Mouse (Mus musculus) embryo, embryonic 11.5 days (tissue): ENCODE results near the gene Casp8.
"Not testable (repeated sequence)": the region's sequence is repeated elsewhere in the genome, so short reads cannot be mapped to it uniquely, and the experiment has no call there.

Experiments
- DNase-seq: peaks from one replicate; pipeline ENCODE4 v3.0.0-alpha.2; 2012; ENCODE audit warnings: low read depth, low spot score

Casp8 gene

GRCm38 (mm10) chr1:58795291-58796058 lies at the start of gene Casp8:
Gene Casp8 (plus strand): TSS chr1:58795374.
- DNase-seq = peak; percentile 30

GRCm38 (mm10) chr1:58746880-58747279 lies 48.3 kb upstream of the Casp8 start:
- DNase-seq = no peak

GRCm38 (mm10) chr1:58759451-58759850 lies 35.7 kb upstream of the Casp8 start:
- DNase-seq = no peak

DNA sequence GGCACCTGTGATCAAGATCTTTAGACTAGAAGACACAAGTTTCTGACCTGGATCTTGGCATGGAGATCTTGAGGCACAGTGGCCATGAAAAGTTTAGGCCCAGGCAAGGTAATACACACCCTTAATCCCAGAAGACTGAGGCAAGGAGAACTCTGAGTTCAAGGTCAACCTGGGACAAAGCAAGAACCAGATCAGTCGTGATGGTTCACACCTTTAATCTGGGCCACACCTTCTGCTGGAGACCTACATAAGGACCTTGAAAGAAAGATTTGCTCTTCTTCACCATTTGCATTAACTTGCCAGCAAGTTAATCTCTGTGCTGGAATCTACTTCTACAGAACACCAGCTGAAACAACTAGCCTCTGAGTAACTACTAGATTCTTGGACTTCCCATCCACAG lies 34.6 kb upstream of the Casp8 start:
- DNase-seq = no peak

- not testable (repeated sequence) for DNase-seq
Observed at GRCm38 (mm10) chr1:58761391-58762275, 33.5 kb upstream of the Casp8 start.

GRCm38 (mm10) chr1:58762576-58762975 lies 32.6 kb upstream of the Casp8 start:
- no peak for DNase-seq

DNA sequence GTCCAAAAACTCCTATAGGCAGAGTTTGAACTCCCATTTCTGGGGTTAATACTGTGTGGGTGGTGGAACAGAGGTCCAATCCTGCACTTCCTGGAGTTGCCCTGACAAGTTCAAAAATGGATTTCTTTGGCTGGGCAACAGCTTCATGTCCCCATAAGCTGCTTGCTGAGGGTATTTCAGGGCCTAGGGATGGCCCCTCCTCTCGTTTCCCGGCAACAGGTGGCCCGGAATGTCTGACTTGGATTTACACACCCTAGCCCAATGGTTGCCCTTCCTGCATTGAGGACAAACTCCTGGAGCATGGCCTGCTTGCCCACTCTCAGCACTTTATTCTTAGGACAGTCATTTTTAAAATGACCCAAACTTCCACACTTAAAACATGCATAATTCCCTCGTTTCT lies 28.7 kb upstream of the Casp8 start:
- not testable (repeated sequence) for DNase-seq

- no peak for DNase-seq
Observed at GRCm38 (mm10) chr1:58769136-58769535, 26.0 kb upstream of the Casp8 start.

DNA sequence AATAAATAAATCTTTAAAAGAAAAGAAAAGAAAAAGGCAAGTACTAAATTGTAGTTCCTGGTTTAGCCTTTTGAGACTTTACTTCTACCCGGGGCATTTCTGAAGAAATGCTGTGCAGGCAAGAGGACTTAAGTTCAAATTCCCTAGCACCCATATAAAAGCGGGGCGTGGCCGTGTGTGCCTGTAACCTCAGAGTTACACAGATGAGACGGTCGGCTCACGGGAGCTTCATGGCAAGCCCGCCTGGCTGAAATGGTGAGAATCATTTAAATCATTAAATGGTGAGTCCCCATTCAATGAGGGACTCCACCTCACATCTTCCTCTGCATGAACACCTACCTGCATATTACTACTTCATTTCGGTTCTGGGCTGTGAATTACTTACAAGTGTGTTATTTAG lies 25.5 kb upstream of the Casp8 start:
- DNase-seq = no peak

GRCm38 (mm10) chr1:58770111-58770720 lies 25.0 kb upstream of the Casp8 start:
- DNase-seq = peak; percentile 48

GRCm38 (mm10) chr1:58772084-58772483 lies 23.1 kb upstream of the Casp8 start:
- no peak for DNase-seq

DNA sequence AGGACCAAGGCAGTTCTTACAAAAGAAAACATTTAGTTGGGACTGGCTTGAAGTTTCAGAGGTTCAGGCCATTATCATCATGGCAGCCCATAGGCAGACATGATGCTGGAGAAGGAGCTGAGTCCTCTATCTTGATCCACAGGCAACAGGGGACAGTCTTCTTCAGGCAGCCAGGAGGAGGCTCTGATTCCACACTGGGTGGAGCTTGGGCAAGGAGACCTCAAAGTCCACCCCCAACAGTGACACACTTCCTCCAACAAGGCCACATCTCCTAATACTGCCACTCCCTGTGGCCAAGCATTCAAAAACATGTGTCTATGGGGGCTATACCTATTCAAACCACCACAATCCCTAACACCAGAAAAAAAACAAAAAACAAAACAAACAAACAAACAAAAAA lies 21.9 kb upstream of the Casp8 start:
- DNase-seq = no peak

DNA sequence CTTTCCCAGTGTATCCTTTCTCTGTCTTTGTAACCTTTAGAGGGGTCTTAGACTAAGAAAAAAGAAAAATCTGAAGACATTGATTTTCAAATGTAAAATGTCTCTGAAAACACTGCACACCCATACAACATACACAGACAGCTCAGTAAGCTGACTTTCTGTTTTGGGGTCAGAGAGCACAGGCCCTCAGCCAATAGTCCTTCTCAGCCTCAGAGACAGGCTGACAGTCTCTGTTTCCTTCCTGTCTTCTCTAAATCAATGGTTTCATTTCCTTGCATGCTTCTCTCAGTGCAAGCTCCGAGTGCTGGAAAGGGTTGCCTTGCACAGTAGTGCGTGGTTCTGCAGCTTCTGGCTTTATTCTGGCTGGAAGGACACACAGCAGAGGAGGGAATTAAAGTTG lies 21.3 kb upstream of the Casp8 start:
- no peak for DNase-seq

- no peak for DNase-seq
Observed at GRCm38 (mm10) chr1:58775361-58775760, 19.8 kb upstream of the Casp8 start.

DNA sequence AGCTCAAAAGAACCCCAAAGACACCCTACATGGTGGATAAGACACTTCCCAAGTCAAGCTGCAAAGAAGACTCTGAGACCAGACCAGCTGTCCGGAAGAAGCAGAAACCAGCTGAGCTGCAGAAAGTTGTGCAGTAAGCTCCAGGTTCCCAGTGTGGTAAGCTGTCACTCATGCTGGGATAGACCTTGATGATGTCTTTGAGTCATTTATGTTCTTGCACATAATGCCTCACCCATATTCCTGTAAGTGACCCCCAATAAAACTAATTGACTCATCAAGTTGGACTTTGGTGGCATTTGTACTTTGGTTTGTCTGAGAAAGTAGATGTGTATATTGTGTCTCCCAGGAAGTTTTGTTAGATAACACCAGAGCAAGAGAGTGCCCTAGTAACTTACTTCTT lies 17.6 kb upstream of the Casp8 start:
- no peak for DNase-seq

- DNase-seq = no peak
Observed at GRCm38 (mm10) chr1:58778226-58778625, 16.9 kb upstream of the Casp8 start.

DNA sequence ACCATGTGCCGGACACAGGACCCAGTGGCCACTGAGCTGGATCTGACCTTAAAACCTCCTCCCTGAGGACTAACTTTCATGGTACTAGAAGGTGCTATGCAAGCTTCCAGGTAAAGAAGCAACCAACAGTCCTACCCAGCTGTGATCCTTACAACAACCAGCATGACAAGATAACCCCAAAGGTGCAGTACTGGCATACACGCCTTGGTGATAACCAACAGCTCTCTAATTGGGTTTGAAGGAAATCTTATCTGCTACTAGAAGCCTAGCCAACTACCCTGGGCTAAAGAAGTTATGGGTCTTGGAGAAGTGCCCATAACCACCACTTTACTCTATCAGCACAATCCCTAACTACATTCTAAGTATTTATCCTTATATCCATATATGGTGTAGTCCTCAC lies 8.9 kb upstream of the Casp8 start:
- DNase-seq = no peak

DNA sequence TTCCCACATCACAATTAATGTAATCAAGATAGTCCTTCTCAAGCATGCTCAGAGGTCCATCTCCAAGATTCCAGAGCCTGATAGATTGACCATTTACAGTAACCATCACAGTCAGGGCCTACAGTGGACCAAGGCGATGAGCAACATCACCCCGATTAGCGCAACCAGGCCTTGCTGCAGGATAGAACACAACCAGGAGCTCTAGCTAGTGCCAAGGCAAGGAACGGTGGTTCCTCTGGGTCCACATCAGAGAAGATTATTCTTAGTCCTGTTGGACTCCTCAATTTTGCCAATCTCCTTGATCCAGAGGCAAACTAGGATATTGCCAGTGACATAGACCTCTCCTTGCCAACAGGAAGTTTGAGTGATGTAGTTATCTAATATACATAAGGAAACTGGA lies 6.8 kb upstream of the Casp8 start:
- no peak for DNase-seq

- DNase-seq = no peak
Observed at GRCm38 (mm10) chr1:58794705-58795104, 469 bp upstream of the Casp8 start.

DNA sequence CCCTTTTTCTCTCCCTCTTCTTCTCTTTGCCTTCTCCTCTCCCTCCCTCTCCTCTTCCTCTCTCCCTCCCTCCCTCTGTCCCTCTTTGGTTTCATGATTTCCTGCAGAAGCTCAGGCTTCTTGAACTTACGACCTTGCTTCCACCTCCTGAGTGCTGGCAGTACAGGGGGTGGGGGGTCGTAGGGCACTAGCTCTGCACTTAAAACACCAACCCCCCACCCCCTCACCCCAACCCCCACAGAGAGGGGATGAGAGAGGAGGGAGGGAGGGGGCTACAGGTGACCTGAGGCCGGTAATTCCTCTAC lies 837 bp downstream of the Casp8 start:
- DNase-seq = no peak

- DNase-seq = no peak
Observed at GRCm38 (mm10) chr1:58796853-58797252, 1.7 kb downstream of the Casp8 start.

DNA sequence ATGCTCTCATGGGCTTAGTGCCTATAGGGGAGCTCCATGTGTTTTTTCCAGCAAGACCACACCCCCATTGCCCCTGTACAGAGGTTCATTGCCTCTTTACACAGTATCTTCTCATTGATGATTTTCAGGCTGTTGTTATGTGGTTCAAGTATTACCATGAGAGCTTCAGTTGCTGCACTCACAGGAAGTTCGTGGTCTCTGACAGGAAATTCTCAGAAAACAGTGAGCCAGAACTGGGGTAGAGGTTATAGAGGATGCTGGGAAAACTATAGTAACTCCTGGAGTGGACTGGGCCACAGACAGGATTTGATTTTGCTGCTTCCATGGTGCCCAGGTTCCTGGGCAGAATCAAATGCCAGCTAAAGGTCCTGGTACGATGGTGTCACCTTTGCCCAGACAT lies 2.2 kb downstream of the Casp8 start:
- DNase-seq = no peak

- DNase-seq = no peak
Observed at GRCm38 (mm10) chr1:58798911-58799310, 3.7 kb downstream of the Casp8 start.
